Mouse (Mus musculus) thymus, adult 2 months (tissue): ENCODE measurements around the gene Nr5a2.

Experiments used
- CTCF ChIP-seq: fragments of 200-500 bp; IDR thresholded peaks from 2 replicates; pipeline ENCODE4 v1.5.1; 2012; ENCODE audit warnings: mild to moderate bottlenecking, control low read depth, low read length, moderate library complexity, borderline replicate concordance; ENCODE audit not compliant: control insufficient read depth, poor library complexity, insufficient read depth; ENCODE audit errors: extremely low read depth
- POLR2A ChIP-seq: fragments of 200-500 bp; IDR thresholded peaks from 2 replicates; pipeline ENCODE4 v1.6.1; 2012; ENCODE audit warnings: mild to moderate bottlenecking, low read length, control low read depth, moderate library complexity; ENCODE audit not compliant: control insufficient read depth, poor library complexity, insufficient read depth; ENCODE audit errors: extremely low read depth

- no peak for TF ChIP-seq POLR2A
- TF ChIP-seq CTCF = no peak
Measured at GRCm38 (mm10) chr1:136909494-136910037, 50.7 kb downstream of the Nr5a2 start.
